Mouse (Mus musculus): ENCODE results near the gene Iffo2. TPM values are rescaled to one million over a fixed set of nuclear protein-coding genes. Genes with fewer than 3 reads are reported as not detected.

Iffo2 gene
- polyA plus RNA-seq, 1 experiment: not detected

DNA sequence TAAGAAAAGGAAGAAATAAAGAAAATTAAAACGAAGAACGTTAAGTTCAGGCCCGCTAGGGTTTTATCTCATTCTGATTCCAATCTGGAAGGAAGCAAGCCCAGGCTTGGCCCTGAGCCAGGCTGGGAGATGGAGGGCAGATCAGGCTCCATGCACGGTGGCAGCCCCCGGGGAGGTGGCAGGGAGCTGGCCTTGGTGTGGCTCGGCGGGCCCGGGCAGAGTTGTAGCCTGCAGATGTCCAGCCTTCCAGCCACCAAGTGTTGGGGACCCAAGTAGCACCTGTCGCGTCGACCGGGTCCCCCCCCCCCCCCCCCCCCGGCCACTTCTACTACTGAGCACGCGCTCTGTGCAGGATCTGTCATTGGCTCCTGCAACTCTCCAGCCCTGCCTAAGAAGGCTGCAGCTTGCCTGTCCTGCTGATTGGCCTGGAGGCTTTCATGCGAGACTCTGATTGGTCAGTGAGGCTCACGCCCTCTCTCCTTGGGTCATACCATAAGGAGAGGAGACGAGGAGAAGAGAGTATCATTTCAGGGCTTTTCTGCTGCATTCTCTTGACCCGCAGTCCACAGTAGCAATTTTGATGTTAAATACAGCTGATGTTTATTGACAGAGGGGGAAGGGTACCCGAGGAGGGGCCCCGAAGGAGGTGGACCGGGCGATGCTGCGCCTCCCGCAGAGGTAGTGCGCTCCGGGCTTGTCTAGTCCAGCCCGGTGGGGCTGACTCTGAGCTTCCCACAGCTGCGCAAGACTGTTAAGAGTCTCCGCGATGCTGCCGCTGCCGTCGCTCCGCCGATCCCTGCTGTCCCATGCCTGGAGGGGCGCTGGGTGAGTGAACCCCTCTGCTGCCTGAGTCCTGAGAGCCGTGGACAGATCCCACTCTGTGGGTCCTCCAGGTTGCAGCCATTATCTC is 92.3 kb downstream of the Iffo2 start, which contains the start of gene Aldh4a1:
Gene Aldh4a1 (plus strand): TSS at position 494 of the 910 bp plus-strand sequence.
- WGBS: 0% methylated on average over 32 of the region's 38 CpGs
- H3K4me3 ChIP-seq (ENCODE audit: insufficient read depth, low read depth, low read length): peak within 1 kb of the TSS; percentile 67
- H3K4me1 ChIP-seq (ENCODE audit: control insufficient read depth, insufficient read depth, low read length): peaks cover 19% of the 10 kb centered on the region
- TF ChIP-seq POLR2A (IDR thresholded peaks at IDR 0.05; ENCODE audit: insufficient read depth, low read depth, low read length) (peak; percentile 94), CTCF (IDR thresholded peaks at IDR 0.05; ENCODE audit: insufficient read depth, low read depth, low read length) (no peak)
- peak within 1 kb of the TSS; percentile 92 for H3K27ac ChIP-seq (ENCODE audit: insufficient read depth, low read depth, low read length)

GRCm38 (mm10) chr4:139623434-139624115 is 93.2 kb downstream of the Iffo2 start:
- H3K27ac ChIP-seq (ENCODE audit: insufficient read depth, low read depth, low read length): 0 out of 2 replicates have a peak overlapping the region, but pooled peaks have one; percentile 13
- WGBS: 13% methylated on average over 21 of the region's 21 CpGs

GRCm38 (mm10) chr4:139624116-139624489 is 93.8 kb downstream of the Iffo2 start:
- H3K4me3 ChIP-seq (ENCODE audit: insufficient read depth, low read depth, low read length): no peak overlapping the region
- H3K27ac ChIP-seq (ENCODE audit: insufficient read depth, low read depth, low read length): no peak overlapping the region
- H3K4me1 ChIP-seq (ENCODE audit: control insufficient read depth, insufficient read depth, low read length): peaks cover 19% of the 10 kb centered on the region
- 59% methylated on average over 5 of the region's 5 CpGs for WGBS
- TF ChIP-seq CTCF (IDR thresholded peaks at IDR 0.05; ENCODE audit: insufficient read depth, low read depth, low read length) (no peak), POLR2A (IDR thresholded peaks at IDR 0.05; ENCODE audit: insufficient read depth, low read depth, low read length) (no peak)

More at GRCm38 (mm10) chr4:139623434-139624115, 93.2 kb downstream of the Iffo2 start:
- Histone ChIP-seq H3K4me1 (ENCODE audit: control insufficient read depth, insufficient read depth, low read length) (peaks cover 19% of the 10 kb centered on the region), H3K4me3 (ENCODE audit: insufficient read depth, low read depth, low read length) (peak overlapping the region; percentile 67)
- TF ChIP-seq POLR2A (IDR thresholded peaks at IDR 0.05; ENCODE audit: insufficient read depth, low read depth, low read length): no peak
- TF ChIP-seq CTCF (IDR thresholded peaks at IDR 0.05; ENCODE audit: insufficient read depth, low read depth, low read length): no peak

DNA sequence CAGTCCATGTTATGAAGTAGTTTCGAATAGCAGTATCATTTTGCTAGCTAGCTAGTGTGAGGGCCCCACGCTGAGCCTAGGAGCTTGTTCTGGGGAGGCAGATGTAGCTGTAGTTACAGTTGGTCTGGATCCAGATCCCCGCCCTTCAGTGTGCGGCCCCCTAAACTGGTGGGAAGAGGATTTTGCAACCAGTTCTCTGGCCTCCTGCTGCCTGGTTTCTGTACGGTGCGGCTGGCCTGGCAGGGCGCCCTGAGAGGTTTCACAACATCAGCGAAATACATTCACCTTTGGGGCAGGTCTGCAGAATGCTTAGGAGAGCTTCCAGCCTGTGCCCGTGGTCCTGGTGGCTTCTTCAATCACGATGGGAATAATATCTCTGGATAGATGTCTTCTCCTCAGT is 94.4 kb downstream of the Iffo2 start:
- WGBS: 49% methylated on average over 10 of the region's 10 CpGs
- H3K4me1 ChIP-seq (ENCODE audit: control insufficient read depth, insufficient read depth, low read length): peaks cover 19% of the 10 kb centered on the region

DNA sequence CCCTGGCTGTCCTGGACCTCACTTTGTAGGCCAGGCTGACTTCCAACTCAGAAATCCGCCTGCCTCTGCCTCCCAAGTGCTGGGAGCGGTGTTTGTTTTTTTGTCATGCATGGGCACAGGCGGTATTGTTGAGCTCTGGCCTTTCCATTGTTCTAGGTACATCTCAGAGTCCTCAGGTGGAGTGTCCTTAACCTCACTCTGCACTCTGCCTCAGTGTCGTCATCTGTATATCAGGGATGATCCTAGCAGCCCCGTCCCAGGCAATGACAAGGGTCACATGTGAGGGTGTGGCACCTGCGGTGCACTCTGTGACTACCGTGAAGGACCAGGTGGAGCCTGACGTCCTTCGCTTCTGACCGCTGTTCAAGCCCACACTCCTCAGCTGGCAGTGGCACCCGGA is 97.0 kb downstream of the Iffo2 start:
- no peak overlapping the region for H3K27ac ChIP-seq (ENCODE audit: insufficient read depth, low read depth, low read length)
- H3K4me3 ChIP-seq (ENCODE audit: insufficient read depth, low read depth, low read length): no peak overlapping the region
- TF ChIP-seq POLR2A (IDR thresholded peaks at IDR 0.05; ENCODE audit: insufficient read depth, low read depth, low read length): no peak
- no peak for TF ChIP-seq CTCF (IDR thresholded peaks at IDR 0.05; ENCODE audit: insufficient read depth, low read depth, low read length)
- peaks cover 30% of the 10 kb centered on the region for H3K4me1 ChIP-seq (ENCODE audit: control insufficient read depth, insufficient read depth, low read length)
- WGBS: 96% methylated on average over 11 of the region's 11 CpGs

More for the DNA sequence above, 94.4 kb downstream of the Iffo2 start:
- Histone ChIP-seq H3K4me3 (ENCODE audit: insufficient read depth, low read depth, low read length) (no peak overlapping the region), H3K27ac (ENCODE audit: insufficient read depth, low read depth, low read length) (no peak overlapping the region)
- TF ChIP-seq POLR2A (IDR thresholded peaks at IDR 0.05; ENCODE audit: insufficient read depth, low read depth, low read length) (no peak), CTCF (IDR thresholded peaks at IDR 0.05; ENCODE audit: insufficient read depth, low read depth, low read length) (no peak)

DNA sequence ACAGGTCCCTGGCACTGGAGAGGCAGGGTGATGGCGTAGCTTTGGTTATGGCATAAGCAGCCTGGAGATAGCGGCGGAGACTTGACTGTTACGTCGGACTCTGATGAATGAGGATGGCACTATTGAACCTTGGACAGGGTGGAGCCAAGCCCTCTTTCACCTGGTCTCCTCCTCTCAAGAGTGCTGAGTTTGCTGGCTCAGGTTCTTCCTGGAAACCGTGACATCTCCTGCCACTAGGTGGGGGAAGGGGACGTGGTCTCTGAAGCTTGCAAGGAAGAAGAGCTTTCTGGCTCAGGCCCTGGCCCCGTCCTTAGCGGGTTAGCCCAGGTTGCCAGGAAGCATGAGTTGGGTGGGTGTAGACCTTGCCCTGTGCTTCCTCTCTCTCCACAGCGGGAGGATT is 99.8 kb downstream of the Iffo2 start:
- peaks cover 15% of the 10 kb centered on the region for H3K4me1 ChIP-seq (ENCODE audit: control insufficient read depth, insufficient read depth, low read length)
- 86% methylated on average over 10 of the region's 10 CpGs for WGBS
- TF ChIP-seq POLR2A (IDR thresholded peaks at IDR 0.05; ENCODE audit: insufficient read depth, low read depth, low read length) (no peak), CTCF (IDR thresholded peaks at IDR 0.05; ENCODE audit: insufficient read depth, low read depth, low read length) (no peak)

DNA sequence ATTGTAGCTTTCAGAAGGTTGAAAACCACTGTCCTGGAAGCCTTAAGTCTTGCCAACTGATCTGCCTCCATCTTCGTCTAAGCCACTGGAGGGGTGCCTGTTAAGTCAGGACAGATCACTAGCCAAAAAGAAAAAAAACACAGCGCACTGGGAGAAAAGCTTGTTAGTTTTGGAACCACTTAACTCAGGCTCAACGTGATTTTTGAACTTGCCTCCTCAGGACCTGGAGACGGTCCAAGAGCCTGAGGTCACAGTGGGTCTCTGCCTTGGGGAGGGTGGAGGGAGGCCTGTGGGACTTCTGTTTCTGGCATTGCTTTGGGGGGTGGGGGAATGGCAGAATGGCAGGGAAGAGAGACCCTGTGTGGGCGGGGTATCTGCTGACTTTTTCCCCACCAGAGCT is 100.8 kb downstream of the Iffo2 start:
- Histone ChIP-seq H3K4me1 (ENCODE audit: control insufficient read depth, insufficient read depth, low read length) (peaks cover 15% of the 10 kb centered on the region), H3K27ac (ENCODE audit: insufficient read depth, low read depth, low read length) (no peak overlapping the region), H3K4me3 (ENCODE audit: insufficient read depth, low read depth, low read length) (no peak overlapping the region)
- 65% methylated on average over 5 of the region's 5 CpGs for WGBS
- TF ChIP-seq POLR2A (IDR thresholded peaks at IDR 0.05; ENCODE audit: insufficient read depth, low read depth, low read length) (no peak), CTCF (IDR thresholded peaks at IDR 0.05; ENCODE audit: insufficient read depth, low read depth, low read length) (no peak)

More for the DNA sequence above, 99.8 kb downstream of the Iffo2 start:
- Histone ChIP-seq H3K4me3 (ENCODE audit: insufficient read depth, low read depth, low read length) (no peak overlapping the region), H3K27ac (ENCODE audit: insufficient read depth, low read depth, low read length) (no peak overlapping the region)

GRCm38 (mm10) chr4:139631569-139632253 is 101.4 kb downstream of the Iffo2 start:
- 83% methylated on average over 7 of the region's 7 CpGs for WGBS
- Histone ChIP-seq H3K4me3 (ENCODE audit: insufficient read depth, low read depth, low read length) (no peak overlapping the region), H3K4me1 (ENCODE audit: control insufficient read depth, insufficient read depth, low read length) (peaks cover 15% of the 10 kb centered on the region), H3K27ac (ENCODE audit: insufficient read depth, low read depth, low read length) (no peak overlapping the region)
- no peak for TF ChIP-seq CTCF (IDR thresholded peaks at IDR 0.05; ENCODE audit: insufficient read depth, low read depth, low read length)
- TF ChIP-seq POLR2A (IDR thresholded peaks at IDR 0.05; ENCODE audit: insufficient read depth, low read depth, low read length): no peak

Measured in olfactory bulb, adult 2 months (tissue).